Mouse (Mus musculus) midbrain, embryonic 10.5 days (tissue): ENCODE measurements around the gene Hoxc12. TPM values are rescaled to one million over a fixed set of nuclear protein-coding genes. Genes with fewer than 3 reads are reported as not detected.

Experiments
- DNase-seq: peaks from one replicate; pipeline ENCODE4 v3.0.0-alpha.2; 2017; ENCODE audit warnings: low spot score
- H3K27ac ChIP-seq: fragments of 300-500 bp; sonication (generic); replicated peaks from 2 replicates; pipeline ENCODE4 v1.5.1; 2016; ENCODE audit warnings: mild to moderate bottlenecking
- H3K27me3 ChIP-seq: fragments of 300-500 bp; sonication (generic); 2 replicates; pipeline ENCODE4 v1.6.1; 2016; ENCODE audit warnings: low read depth, mild to moderate bottlenecking; ENCODE audit not compliant: poor library complexity, severe bottlenecking
- H3K36me3 ChIP-seq: fragments of 300-500 bp; sonication (generic); 2 replicates; pipeline ENCODE4 v1.6.1; 2016; ENCODE audit warnings: mild to moderate bottlenecking, moderate library complexity
- H3K4me1 ChIP-seq: fragments of 300-500 bp; sonication (generic); 2 replicates; pipeline ENCODE4 v1.6.1; 2016
- H3K4me3 ChIP-seq: fragments of 300-500 bp; sonication (generic); 2 replicates; pipeline ENCODE4 v1.5.1; 2016; ENCODE audit warnings: mild to moderate bottlenecking, moderate library complexity
- H3K9me3 ChIP-seq: fragments of 300-500 bp; sonication (generic); replicated peaks from 2 replicates; pipeline ENCODE4 v1.6.1; 2016; ENCODE audit warnings: mild to moderate bottlenecking
- WGBS: fragments of 180-500 bp; shearing (Covaris S2); methylation state at CpG from one replicate; pipeline ENCODE4 v1.1.7; 2016; 5-methylcytosine and 5-hydroxymethylcytosine counted together
- polyA plus RNA-seq: library from polyadenylated mRNA; unstranded; fragments of >200 nt; fragmentation: Nextera tagmentation; extraction: Ambion mirVana; gene quantifications from 2 replicates; pipeline ENCODE4 v1.2.1, GENCODE M21; 2016

The Hoxc12 gene
- polyA plus RNA-seq, 1 experiment from 2014 or later = not detected

DNA sequence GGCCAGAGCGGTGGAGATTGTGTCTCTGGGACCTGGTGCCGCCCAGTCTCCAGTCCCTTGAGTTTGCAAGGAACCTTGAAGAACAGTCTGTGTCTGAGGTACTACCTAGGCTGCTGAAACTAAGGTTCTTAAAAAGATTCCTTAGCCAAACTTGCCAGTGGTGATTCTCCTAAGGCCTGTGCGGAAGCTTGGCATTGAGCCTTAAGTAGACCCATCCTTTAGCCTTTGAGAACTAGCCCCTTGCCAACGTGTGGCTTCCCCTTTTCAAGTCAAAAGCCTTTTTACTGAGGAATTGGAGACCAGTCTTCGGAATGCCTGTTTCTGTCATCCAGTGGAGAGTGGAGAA, 6.9 kb downstream of the Hoxc12 start:
- 2% methylated on average over 5 of the region's 5 CpGs for WGBS
- Histone ChIP-seq H3K4me3 (no peak overlapping the region), H3K36me3 (no peaks in the 10 kb centered on the region), H3K9me3 (no peaks in the 10 kb centered on the region), H3K4me1 (peaks cover 12% of the 10 kb centered on the region), H3K27me3 (peaks cover 100% of the 10 kb centered on the region), H3K27ac (no peak overlapping the region)
- DNase-seq = no peak

DNA sequence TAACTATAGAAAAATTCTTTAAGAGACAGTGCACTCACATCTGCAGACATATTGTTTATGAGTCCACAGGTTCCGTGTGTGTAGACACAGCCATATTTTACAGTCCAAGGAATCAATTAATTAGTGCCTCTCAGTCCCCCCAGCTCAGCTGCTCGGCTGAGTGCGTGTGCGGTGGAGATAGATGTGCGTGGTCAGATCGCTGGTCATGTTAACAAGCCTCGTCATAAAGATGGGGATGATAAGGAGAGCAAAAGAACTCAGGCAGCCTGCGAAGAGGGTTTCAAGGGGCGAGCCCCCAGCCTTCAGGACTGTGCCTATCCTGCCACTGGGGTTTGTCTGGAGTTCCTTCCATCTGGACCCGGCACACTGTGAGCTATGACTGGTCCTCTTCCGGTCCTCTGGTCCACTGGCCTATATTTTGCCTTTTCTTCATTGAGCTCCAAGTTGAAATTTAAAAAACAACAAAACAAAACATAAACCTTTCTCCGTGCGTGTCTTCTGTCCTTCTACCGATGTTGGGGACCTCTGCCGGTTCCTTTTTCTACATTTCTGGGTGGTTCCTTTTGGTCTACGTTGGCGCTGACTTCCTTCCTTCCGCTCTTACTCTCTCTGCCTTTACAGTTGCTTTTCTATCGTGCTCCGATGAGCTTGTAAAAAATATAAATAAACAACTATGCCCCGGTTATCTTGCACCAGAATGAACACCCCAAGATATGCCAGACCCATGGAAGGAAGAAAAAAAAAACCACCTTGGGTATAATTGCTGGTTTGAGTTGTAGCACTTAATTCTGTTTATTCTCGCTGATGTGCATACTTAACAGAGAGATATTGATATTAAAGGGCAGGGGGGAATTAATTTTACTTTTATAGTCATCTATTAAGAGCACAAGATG, 8.9 kb downstream of the Hoxc12 start:
- DNase-seq = no peak
- H3K9me3 ChIP-seq = no peaks in the 10 kb centered on the region
- 10% methylated on average over 22 of the region's 22 CpGs for WGBS

GRCm38 (mm10) chr15:102947276-102947675, 10.7 kb downstream of the Hoxc12 start:
- Histone ChIP-seq H3K4me3 (no peak overlapping the region), H3K27ac (no peak overlapping the region), H3K4me1 (peaks cover 10% of the 10 kb centered on the region), H3K9me3 (no peaks in the 10 kb centered on the region), H3K36me3 (no peaks in the 10 kb centered on the region), H3K27me3 (peaks cover 100% of the 10 kb centered on the region)
- WGBS = 1% methylated on average over 9 of the region's 9 CpGs
- no peak for DNase-seq

More for the DNA sequence above, 8.9 kb downstream of the Hoxc12 start:
- Histone ChIP-seq H3K27ac (no peak overlapping the region), H3K27me3 (peaks cover 100% of the 10 kb centered on the region), H3K4me3 (no peak overlapping the region), H3K36me3 (no peaks in the 10 kb centered on the region), H3K4me1 (peaks cover 10% of the 10 kb centered on the region)

DNA sequence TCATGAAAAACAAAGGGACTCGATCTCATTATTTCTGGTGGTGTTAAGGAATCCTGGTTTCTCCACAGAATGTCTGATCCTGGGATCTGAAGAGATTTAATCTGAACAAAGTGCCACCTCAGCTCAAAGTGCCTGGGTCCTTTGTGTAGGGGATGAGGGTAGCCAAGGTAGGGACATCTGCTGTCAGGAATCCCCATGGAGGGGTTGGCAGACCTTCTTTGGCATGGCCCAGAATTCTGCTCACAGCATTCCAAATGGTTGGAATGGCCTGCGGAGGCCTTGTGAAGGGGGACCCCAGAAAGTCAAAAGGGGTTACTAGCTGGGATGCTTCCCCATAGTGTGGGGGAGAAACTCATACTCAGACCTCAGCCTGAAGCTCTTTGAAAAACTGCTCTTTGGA, 12.3 kb downstream of the Hoxc12 start:
- 9% methylated on average over 2 of the region's 2 CpGs for WGBS
- no peaks in the 10 kb centered on the region for H3K36me3 ChIP-seq
- H3K4me3 ChIP-seq = no peak overlapping the region
- H3K4me1 ChIP-seq = no peaks in the 10 kb centered on the region
- no peak overlapping the region for H3K27ac ChIP-seq
- H3K27me3 ChIP-seq = peaks cover 100% of the 10 kb centered on the region
- H3K9me3 ChIP-seq = no peaks in the 10 kb centered on the region
- DNase-seq = no peak

GRCm38 (mm10) chr15:102949696-102950095, 13.1 kb downstream of the Hoxc12 start:
- H3K36me3 ChIP-seq = no peaks in the 10 kb centered on the region
- no peak overlapping the region for H3K4me3 ChIP-seq
- H3K9me3 ChIP-seq = no peaks in the 10 kb centered on the region
- no peaks in the 10 kb centered on the region for H3K4me1 ChIP-seq
- WGBS = 2% methylated on average over 20 of the region's 20 CpGs
- H3K27me3 ChIP-seq = peaks cover 100% of the 10 kb centered on the region
- H3K27ac ChIP-seq = no peak overlapping the region
- no peak for DNase-seq

DNA sequence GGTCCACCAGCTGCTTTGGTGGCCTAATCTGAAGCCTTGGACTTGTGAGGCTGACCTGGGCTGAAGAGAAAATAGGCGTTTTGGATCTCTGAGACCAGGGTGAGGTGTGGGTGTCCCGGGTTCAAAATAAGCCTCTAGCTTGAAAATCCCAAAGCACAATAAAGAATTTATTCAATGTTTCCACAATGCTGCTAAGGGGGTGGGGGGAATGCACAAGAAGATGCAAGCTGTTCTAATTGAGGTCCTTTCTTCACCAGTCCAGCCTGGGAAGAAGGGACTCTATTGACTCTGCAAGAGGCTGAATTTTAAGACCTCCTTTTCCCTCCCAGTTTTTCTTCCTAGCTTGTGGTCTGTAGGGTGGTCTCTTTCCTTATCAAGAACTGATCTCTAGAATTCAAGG, 14.3 kb downstream of the Hoxc12 start:
- Histone ChIP-seq H3K9me3 (no peaks in the 10 kb centered on the region), H3K27ac (no peak overlapping the region), H3K36me3 (no peaks in the 10 kb centered on the region), H3K4me1 (0 out of 2 replicates have a peak, but pooled peaks cover under 1% of the 10 kb centered on the region), H3K27me3 (peaks cover 100% of the 10 kb centered on the region), H3K4me3 (no peak overlapping the region)
- no peak for DNase-seq
- WGBS = 11% methylated on average over 2 of the region's 2 CpGs

DNA sequence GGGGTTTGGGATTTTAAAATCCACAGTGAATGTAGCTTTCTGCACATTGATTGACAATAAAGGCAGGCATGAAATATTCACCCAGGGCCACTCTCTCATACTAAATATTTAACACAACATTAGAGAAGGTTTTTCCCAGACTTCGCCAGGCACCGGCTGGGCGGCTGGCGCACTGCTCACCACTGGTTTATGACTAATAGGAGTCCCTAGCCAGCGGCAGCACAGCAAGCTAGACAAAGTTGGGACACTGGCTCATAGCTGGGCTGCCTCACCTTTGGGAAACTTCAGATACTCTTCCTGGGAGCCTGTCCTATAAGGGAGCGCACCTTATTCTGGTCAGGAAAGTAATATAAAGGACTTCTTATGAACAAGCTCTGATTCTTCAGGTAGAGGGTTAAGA, 17.0 kb downstream of the Hoxc12 start:
- 5% methylated on average over 6 of the region's 6 CpGs for WGBS
- H3K36me3 ChIP-seq = no peaks in the 10 kb centered on the region
- DNase-seq = no peak
- H3K27me3 ChIP-seq = peaks cover 100% of the 10 kb centered on the region
- H3K4me1 ChIP-seq = peaks cover 3% of the 10 kb centered on the region; the same call in 1 of the 2 replicates
- H3K9me3 ChIP-seq = no peaks in the 10 kb centered on the region
- H3K27ac ChIP-seq = no peak overlapping the region
- H3K4me3 ChIP-seq = no peak overlapping the region

- Histone ChIP-seq H3K9me3 (no peaks in the 10 kb centered on the region), H3K4me1 (peaks cover 3% of the 10 kb centered on the region; the same call in 1 of the 2 replicates), H3K27me3 (peaks cover 100% of the 10 kb centered on the region), H3K36me3 (no peaks in the 10 kb centered on the region), H3K27ac (no peak within 1 kb of the TSS), H3K4me3 (no peak within 1 kb of the TSS)
- DNase-seq = no peak
- WGBS = under 1% methylated on average over 57 of the region's 57 CpGs
Measured at GRCm38 (mm10) chr15:102954192-102955006, 17.8 kb downstream of the Hoxc12 start, which contains the start of gene Hoxc11. Gene Hoxc11 (plus strand): TSS chr15:102954427.

DNA sequence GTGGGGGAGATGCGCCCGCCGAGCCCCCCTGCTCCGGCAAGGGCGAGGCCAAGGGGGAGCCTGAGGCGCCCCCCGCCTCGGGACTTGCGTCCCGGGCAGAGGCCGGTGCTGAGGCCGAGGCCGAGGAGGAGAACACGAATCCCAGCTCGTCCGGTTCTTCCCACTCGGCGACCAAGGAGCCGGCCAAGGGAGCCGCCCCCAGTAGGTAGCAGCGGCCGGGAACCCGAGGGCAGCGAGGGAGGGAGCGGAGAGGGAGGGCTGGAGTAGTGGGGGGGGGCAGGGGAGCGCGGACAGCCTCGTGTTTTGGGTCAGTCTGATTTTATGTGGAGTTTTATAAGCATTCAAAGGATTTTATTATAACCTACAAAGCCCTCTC, 18.4 kb downstream of the Hoxc12 start:
- Histone ChIP-seq H3K4me1 (peaks cover 3% of the 10 kb centered on the region; the same call in 1 of the 2 replicates), H3K36me3 (no peaks in the 10 kb centered on the region), H3K9me3 (no peaks in the 10 kb centered on the region), H3K27ac (no peak overlapping the region), H3K27me3 (peaks cover 100% of the 10 kb centered on the region), H3K4me3 (no peak overlapping the region)
- DNase-seq = no peak
- WGBS = 0% methylated on average over 28 of the region's 28 CpGs

DNA sequence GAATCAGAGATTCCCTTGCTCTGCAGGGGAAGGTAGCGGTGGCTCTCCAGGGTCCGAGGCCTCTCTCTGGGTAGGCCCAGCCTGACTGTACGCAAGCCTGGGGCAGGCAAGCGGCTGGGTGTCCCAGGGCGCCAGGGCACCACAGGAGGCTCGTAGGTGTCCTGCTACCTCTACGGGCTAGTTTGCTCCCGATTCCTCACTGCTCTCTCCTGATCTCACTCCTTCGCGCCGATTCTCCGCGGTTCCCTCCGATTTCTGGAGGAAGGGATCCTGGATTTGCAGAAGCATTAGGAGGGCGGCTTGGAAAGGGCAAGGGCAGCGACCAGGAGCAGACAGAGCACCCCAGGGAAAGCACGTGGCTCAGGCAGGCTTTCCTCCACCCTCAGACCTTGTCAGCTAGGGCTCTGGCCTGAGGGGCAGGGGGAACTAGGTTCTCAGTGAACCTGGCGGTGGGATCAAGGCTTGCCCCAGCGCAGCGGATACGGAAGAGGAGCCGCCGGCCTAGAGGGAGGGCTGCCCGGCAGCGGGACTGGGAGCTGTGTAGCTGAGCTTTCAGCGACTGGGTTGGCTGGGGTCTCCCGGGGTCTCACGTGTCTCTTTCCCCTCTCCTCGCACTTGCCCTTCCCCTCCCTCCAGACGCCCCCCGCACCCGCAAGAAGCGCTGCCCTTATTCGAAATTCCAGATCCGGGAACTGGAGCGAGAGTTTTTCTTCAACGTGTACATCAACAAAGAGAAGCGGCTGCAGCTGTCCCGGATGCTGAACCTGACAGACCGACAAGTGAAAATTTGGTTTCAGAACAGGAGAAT, 19.5 kb downstream of the Hoxc12 start:
- under 1% methylated on average over 40 of the region's 40 CpGs for WGBS
- H3K9me3 ChIP-seq = no peaks in the 10 kb centered on the region
- no peaks in the 10 kb centered on the region for H3K36me3 ChIP-seq
- peaks cover 100% of the 10 kb centered on the region for H3K27me3 ChIP-seq
- no peak overlapping the region for H3K4me3 ChIP-seq
- no peak overlapping the region for H3K27ac ChIP-seq
- peaks cover 3% of the 10 kb centered on the region; the same call in 1 of the 2 replicates for H3K4me1 ChIP-seq
- DNase-seq = peak; percentile 74

GRCm38 (mm10) chr15:102956906-102957305, 20.3 kb downstream of the Hoxc12 start:
- H3K27me3 ChIP-seq = peaks cover 100% of the 10 kb centered on the region
- WGBS = 1% methylated on average over 12 of the region's 12 CpGs
- no peak for DNase-seq
- no peak overlapping the region for H3K27ac ChIP-seq
- H3K4me3 ChIP-seq = no peak overlapping the region
- H3K4me1 ChIP-seq = peaks cover 3% of the 10 kb centered on the region; the same call in 1 of the 2 replicates
- H3K36me3 ChIP-seq = no peaks in the 10 kb centered on the region
- no peaks in the 10 kb centered on the region for H3K9me3 ChIP-seq

GRCm38 (mm10) chr15:102959663-102960191, 23.2 kb downstream of the Hoxc12 start:
- Histone ChIP-seq H3K4me1 (peaks cover 3% of the 10 kb centered on the region; the same call in 1 of the 2 replicates), H3K36me3 (no peaks in the 10 kb centered on the region), H3K27ac (no peak overlapping the region), H3K9me3 (no peaks in the 10 kb centered on the region), H3K4me3 (no peak overlapping the region), H3K27me3 (peaks cover 100% of the 10 kb centered on the region)
- DNase-seq = no peak
- WGBS = under 1% methylated on average over 13 of the region's 13 CpGs
